Mouse (Mus musculus): Measurements from ENCODE around the gene Gm2431.
"Not testable (repeated sequence)": the region's sequence is repeated elsewhere in the genome, so short reads cannot be mapped to it uniquely, and the experiment has no call there.

Gene Gm2431

DNA sequence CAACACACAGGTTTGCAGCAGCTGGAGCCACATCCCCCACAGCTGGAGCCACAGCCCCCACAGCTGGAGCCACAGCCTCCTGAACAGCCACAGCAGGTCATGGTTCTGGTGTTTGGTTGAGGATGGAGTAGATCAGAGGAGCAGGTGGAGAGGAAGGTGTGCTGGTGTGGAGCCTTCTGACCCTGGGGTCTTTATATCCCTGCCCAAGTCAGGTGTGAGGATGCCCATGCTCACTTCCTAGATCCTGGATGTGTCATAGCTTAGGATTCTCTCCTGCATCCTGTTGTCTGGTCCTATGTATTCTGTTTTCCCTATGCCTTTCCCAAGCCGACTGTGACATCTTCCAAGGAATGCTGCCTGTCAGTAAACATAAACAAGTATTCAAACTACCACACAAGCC lies at the start of gene Gm2431:
Gene Gm2431, minus strand, starts transcription at position 101 of the 400 bp plus-strand sequence.
- DNase-seq (ENCODE audit: extremely low read depth, low read depth, low spot score) = not testable (repeated sequence)

DNA sequence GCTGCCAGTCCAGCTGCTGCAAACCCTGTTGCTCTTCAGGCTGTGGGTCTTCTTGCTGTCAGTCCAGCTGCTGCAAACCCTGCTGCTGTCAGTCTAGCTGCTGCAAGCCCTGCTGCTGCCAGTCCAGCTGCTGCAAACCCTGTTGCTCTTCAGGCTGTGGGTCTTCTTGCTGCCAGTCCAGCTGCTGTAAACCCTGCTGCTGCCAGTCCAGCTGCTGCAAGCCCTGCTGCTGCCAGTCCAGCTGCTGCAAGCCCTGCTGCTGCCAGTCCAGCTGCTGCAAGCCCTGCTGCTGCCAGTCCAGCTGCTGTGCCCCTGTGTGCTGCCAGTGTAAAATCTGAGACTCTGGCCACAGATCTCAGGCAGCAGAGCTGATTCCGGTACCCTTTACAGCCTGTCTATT lies 45.8 kb upstream of the Gm2431 start:
- DNase-seq (ENCODE audit: extremely low read depth, low read depth, low spot score) = not testable (repeated sequence)

DNA sequence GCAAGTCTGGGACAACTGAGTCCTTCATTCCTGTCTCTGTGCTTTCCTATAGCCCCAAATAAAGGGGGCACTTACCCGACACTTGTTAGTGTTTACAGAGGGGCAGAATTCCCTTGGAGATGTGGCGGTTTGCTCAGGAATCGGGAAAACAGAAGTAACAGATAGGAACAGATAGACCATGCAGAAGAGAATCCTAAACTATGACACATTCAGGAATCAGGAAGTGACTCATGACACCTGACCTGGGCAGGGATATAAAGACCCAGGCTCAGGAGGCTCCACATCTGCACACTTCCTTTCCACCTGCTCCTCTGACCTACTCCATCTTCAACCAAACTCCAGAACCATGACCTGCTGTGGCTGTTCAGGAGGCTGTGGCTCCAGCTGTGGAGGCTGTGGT lies 45.1 kb upstream of the Gm2431 start, which contains the start of gene Krtap5-4:
Gene Krtap5-4, plus strand, starts transcription at position 301 of the 400 bp plus-strand sequence.
- DNase-seq (ENCODE audit: extremely low read depth, low read depth, low spot score) = no peak

DNA sequence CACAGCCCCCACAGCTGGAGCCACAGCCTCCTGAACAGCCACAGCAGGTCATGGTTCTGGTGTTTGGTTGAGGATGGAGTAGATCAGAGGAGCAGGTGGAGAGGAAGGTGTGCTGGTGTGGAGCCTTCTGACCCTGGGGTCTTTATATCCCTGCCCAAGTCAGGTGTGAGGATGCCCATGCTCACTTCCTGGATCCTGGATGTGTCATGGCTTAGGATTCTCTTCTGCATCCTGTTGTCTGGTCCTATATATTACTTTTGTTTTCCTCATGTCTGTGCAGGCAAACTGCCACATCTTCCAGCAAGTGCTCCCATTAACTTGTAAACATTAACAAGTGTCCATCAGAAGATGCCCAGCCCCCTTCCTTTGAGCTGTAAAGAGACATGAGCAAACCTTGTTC lies 38.9 kb upstream of the Gm2431 start, which contains the start of gene Krtap5-1:
Gene Krtap5-1, minus strand, starts transcription at position 101 of the 400 bp plus-strand sequence.
- DNase-seq (ENCODE audit: extremely low read depth, low read depth, low spot score) = not testable (repeated sequence)

DNA sequence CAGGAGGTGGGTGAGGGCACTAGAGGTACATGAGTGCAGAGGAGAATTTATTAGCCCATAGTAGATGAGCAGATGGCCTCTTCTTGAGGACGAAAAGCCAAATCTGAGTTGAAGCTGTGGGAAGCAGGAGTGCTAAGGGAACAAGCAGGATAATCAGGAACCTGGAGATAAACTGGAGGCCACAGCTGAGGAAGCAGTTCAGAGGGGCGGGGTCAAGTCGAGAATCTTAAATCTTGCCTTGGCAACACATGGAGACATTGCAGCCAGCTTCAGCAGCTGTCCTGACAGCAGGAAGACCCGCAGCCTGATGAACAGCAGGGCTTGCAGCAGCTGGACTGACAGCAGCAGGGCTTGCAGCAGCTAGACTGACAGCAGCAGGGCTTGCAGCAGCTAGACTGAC lies 38.0 kb upstream of the Gm2431 start:
- DNase-seq (ENCODE audit: extremely low read depth, low read depth, low spot score) = not testable (repeated sequence)

DNA sequence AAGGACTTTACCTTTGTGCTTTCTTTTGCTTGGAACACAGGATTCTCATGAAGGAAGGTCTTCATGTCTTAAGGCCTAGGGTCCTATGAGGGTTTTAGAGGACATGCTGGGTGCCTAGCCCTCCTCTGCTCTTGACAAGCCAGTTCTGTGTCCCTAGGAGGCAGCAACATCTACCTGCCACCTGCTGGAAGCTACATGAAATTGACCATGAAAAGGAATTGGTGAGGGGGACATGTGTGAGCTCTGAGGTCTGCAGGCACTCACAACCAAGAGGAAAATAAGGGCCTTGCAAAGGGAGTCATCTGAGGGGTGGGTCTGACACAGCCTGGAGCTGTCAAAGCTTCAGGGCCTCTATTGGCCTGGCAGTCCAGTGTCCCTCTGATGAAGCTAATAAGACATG lies 37.3 kb upstream of the Gm2431 start:
- no peak for DNase-seq (ENCODE audit: extremely low read depth, low read depth, low spot score)

DNA sequence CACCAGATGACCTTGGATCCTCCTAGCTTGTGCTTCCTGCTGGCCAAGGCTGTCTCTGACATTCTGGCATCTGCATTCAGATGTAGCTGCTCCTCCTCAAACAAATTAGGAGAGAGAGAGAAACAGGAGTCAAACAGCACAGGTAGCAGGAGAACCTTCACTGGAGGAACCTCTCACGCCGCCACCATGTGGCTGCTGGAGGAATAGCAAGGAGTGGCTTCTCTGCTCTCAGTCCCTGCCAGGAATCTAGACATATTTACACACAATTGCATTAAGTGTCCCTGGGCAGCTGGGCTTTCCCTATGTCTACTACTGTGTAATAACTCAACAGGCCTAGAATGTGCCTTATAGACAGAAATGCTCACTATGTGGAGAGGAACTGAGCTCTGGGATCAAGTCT lies 35.7 kb upstream of the Gm2431 start:
- not testable (repeated sequence) for DNase-seq (ENCODE audit: extremely low read depth, low read depth, low spot score)

DNA sequence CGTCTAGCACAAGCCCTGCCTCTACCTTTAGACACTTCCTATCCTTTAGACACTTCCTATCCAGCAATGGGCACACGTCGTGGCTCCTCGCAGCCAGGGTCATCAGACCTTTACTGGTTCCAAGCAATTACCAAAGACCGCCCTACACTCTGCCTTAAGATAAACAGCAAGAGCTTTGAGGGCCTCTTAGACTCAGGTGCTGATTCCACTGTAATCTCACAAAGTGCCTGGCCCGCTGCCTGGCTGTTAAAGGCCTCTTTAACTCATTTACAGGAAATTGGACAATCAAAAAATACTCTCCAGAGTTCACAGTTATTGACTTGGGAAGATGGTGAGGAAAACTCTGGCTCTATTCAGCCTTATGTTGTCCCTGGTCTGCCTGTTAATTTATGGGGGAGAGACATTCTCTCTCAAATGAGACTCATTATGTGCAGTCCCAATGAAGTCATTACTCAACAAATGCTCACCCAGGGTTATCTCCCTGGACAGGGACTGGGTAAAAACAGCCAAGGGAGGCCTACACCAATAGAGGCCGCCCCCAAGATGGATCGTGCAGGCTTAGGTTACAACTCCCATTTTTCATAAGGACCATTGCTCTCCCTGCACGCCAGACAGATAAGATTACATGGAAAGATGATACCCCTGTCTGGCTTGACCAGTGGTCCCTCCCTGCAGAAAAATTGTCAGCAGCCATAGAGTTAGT lies 27.9 kb upstream of the Gm2431 start:
- DNase-seq (ENCODE audit: extremely low read depth, low read depth, low spot score) = not testable (repeated sequence)

DNA sequence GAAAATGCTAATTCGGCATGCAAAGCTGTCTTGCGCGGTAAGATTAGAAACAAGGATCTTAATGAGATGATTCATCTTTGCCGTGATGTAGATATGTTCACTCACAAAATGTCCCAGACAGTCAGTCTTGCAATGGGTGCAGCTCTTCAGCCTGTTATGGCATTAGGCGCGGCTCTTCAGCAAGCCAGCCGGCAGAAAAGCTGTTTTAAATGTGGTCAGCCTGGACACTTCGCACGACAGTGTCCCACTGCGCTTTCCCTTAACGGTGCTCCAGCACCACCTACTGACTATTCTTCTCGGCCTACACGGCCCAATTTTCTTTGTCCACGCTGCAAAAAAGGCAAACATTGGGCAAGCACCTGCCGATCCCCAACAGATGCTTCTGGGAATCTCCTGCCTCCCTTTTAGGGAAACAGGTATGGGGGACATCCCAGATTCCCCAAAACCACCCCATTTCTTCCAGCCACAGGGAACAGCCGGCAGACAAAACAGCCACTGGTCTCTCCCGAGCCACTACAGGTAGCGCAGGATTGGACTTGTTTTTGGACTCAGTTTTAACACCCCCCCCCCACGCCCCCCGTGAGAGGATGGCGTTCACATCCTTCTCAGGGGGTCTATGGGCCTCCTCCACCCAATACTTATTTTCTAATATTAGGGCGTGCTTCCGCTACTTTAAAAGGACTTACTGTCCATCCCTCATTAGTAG lies 27.1 kb upstream of the Gm2431 start:
- DNase-seq (ENCODE audit: extremely low read depth, low read depth, low spot score) = no peak

DNA sequence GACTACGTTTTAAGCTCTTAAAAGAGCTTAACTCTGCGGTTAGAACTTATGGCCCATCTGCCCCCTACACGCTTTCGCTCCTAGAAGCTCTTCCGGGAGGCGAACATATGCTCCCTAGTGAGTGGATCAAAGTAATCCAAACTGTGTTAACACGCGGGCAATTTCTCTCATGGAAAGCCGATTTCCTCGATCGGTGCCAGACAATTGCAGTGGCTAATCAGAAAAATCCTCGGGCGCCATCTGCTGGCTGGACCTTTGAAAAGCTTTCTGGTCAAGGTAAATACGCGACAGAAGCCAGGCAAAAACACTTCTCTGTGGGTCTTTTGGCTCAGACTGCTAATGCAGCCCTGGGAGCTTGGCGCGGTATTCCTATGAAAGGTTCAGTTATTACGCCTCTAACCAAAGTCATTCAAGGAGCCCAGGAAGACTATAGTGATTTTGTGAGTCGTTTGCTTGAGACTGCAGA lies 26.5 kb upstream of the Gm2431 start:
- DNase-seq (ENCODE audit: extremely low read depth, low read depth, low spot score) = peak; percentile 30

DNA sequence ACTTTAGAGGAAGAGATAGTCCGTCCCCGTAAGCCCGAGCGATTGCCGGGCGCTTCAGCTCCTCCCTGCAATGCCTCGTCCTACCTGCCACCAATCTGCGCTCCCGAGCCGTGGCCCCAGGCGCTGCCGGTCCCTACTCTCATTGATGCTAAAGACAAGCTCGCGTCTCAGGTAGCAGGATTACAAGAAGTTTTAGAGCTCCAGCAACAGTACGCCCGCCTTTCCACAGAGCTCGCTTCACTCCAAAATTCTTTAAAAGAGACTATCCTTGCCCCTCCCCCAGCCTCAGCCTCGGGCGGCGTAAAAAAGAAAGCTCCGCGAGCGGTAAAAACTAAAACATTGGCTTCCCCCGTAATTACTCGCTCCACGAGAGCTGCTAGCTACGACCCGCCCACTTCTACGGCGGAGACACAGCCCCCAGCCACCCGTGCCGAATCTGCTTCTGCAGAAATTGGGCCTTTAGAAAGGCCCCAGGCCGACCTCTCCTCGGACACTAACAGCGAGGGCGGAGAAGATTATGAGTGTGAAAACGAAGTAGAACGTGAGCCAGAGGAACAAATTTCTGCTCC lies 26.0 kb upstream of the Gm2431 start:
- no peak for DNase-seq (ENCODE audit: extremely low read depth, low read depth, low spot score)

DNA sequence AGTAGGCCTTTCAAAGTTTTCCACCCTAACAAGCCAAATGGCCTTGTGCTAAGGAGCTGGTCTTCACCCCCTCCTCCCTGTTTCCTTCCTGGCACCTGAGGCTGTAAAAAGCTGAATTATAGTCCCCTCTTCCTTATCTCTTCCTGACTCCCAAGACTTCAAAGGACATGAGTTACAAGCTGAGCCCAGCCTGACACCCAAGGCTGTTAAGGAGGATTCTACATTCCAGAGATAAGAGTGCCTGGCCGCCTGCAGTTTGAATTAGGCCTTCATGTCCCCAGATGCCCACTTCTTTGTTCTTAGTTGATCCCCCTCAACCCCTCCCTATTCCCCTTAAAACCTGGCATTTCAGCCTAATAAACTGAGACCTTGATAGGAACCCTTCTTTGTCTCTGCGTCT lies 24.7 kb upstream of the Gm2431 start:
- not testable (repeated sequence) for DNase-seq (ENCODE audit: extremely low read depth, low read depth, low spot score)

DNA sequence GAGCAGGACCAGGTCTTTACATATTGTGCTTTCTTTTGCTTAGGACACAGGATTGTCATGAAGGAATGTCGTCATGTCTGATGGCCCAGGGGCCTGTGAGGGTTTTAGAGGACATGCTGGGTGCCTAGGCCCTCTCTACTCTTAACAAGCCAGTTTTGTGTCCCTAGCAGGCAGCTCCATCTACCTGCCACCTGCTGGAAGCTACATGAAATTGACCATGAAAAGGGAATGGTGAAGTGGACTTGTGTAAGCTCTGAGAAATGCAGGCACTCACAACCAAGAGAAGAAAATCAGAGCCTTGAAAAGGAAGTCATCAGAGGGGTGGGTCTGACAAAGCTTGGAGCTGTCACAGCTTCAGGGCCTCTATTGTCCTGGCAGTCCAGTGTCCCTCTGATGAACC lies 21.1 kb upstream of the Gm2431 start:
- DNase-seq (ENCODE audit: extremely low read depth, low read depth, low spot score) = not testable (repeated sequence)

DNA sequence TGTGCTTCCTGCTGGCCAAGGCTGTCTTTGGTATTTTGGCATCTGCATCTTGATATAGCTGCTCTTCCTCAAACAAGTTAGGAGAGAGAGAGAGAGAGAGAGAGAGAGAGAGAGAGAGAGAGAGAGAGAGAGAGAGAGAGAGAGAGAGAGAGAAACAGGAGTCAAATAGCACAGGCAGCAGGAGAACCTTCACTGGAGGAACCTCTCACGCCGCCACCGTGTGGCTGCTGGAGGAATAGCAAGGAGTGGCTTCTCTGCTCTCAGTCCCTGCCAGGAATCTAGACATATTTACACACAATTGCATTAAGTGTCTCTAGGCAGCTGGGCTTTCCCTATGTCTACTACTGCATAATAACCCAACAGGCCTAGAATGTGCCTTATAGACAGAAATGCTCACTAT lies 20.0 kb upstream of the Gm2431 start:
- not testable (repeated sequence) for DNase-seq (ENCODE audit: extremely low read depth, low read depth, low spot score)

DNA sequence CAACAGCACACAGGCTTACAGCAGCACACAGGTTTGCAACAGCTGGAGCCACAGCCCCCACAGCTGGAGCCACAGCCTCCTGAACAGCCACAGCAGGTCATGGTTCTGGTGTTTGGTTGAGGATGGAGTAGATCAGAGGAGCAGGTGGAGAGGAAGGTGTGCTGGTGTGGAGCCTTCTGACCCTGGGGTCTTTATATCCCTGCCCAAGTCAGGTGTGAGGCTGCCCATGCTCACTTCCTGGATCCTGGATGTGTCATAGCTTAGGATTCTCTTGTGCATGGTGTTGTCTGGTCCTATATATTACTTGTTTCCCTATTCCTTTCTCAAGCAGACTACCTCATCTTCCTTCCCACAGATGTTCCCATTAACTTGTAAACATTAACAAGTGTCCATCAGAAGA lies 16.1 kb upstream of the Gm2431 start, which contains the start of gene Gm4559:
Gene Gm4559, minus strand, starts transcription at position 101 of the 400 bp plus-strand sequence.
- not testable (repeated sequence) for DNase-seq (ENCODE audit: extremely low read depth, low read depth, low spot score)

DNA sequence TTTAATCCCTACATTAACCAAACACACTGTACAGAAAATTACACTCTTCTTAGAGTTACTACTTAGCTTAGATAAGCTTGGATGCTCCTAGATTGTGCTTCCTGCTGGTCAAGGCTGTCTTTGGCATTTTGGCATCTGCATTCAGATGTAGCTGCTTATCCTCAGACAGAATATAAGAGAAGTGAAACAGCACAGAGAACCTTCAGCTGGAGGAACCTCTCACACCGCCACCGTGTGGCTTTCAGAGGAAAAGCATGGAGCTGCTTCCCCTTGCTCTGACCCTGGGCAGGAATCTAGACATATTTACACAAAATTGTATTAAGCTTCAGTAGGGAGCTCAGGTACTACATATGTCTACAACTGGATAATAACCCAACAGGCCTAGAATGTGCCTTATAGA lies 2.6 kb downstream of the Gm2431 start:
- DNase-seq (ENCODE audit: extremely low read depth, low read depth, low spot score) = no peak

DNA sequence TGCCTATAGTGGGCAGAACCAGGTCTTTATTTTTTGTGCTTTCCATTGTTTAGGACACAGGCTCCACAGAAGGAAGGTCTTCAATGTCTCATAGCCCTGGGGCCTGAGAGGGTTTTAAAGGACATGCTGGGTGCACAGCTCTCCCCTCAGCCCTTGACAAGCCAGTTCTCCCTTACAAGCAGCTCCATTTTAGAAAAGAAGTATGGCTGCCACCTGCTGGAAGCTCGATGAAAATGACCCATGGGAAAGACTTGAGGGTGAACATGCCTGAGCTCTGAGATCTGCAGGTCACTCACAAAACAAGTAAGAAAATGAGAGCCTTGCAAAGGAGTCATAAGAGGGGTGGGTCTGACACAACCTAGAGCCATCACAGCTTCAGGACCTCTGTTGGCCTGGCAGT lies 8.3 kb downstream of the Gm2431 start:
- DNase-seq (ENCODE audit: extremely low read depth, low read depth, low spot score) = no peak

DNA sequence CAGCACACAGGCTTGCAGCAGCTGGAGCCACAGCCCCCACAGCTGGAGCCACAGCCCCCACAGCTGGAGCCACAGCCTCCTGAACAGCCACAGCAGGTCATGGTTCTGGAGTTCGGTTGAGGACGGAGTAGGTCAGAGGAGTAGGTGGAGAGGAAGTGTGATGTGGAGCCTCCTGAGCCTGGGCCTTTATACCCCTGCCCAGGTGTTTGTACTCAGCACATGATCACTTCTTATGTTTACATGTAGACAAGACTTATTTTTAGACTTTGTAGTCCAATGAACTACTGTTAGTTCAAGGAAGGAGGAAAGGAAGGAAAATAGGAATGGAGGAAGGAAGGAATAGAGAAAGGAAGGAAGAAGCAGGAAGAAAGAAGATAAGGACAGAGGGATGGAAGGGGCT lies 17.2 kb downstream of the Gm2431 start, which contains the start of gene Gm40460:
Gene Gm40460, minus strand, starts transcription at position 101 of the 400 bp plus-strand sequence.
- DNase-seq (ENCODE audit: extremely low read depth, low read depth, low spot score) = no peak

DNA sequence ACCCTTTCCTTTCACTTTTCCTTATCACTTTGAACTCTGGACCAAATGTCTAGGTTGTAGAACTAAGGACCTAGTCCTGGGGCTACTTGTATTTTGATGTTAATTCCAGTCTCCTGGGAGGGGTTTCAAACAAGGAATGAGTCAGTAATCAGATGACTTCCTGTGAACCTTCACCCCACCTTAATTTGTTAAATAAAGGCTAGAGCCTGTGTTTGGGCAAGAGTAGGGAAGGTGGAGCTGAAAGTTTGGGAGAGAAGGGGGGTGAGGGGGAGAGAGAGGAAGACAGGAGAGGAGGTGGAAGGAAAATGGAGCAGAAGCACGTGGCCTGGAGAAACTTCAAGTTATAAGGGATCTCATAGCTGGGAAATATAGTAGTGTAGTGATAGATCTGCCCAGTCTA lies 26.6 kb downstream of the Gm2431 start:
- no peak for DNase-seq (ENCODE audit: extremely low read depth, low read depth, low spot score)

DNA sequence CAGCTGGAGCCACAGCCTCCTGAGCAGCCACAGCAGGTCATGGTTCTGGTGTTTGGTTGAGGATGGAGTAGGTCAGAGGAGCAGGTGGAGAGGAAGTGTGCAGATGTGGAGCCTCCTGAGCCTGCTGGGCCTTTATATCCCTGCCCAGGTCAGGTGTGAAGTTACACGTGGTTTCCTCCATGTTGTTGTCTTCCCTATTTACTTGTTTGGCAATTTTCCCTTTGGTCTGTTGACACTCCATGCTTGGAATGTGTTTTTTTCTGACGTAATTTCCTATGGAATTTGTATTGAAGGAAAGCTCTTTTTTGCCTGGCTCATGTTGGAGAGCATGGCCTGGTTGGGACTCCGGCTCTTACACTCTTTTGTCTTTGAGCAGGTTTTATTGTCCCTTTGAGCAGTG lies 28.3 kb downstream of the Gm2431 start, which contains the start of gene Krtap5-5:
Gene Krtap5-5, minus strand, starts transcription at position 101 of the 400 bp plus-strand sequence.
- DNase-seq (ENCODE audit: extremely low read depth, low read depth, low spot score) = not testable (repeated sequence)

DNA sequence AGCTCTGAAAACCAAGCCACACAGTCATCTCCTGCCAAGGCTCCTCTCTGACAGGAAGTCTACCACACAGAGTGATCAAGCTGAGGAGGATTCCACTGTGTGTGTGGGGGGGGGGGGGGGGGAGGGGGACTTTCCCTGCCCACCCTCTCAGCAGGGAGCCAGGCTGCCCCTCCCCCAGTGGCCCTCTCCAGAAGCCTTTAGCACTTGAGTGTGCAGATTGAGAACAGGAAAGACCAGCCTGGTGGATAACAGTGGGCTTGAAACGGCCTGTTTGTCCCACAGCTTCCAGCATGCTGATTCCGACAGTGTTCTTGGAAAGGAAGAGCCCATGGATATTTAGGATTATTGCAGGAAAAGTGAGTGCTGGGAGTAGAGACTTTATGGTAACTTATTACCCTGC lies 33.6 kb downstream of the Gm2431 start:
- no peak for DNase-seq (ENCODE audit: extremely low read depth, low read depth, low spot score)
